Mouse (Mus musculus) heart, embryonic 14.5 days (tissue): ENCODE results near the gene Sike1. TPM values are rescaled to one million over a fixed set of nuclear protein-coding genes. Genes with fewer than 3 reads are reported as not detected.

ENCODE experiments used
- polyA plus RNA-seq: library from polyadenylated mRNA; unstranded; fragments of >200 nt; fragmentation: Nextera tagmentation; extraction: Ambion mirVana; gene quantifications from 2 replicates; pipeline ENCODE4 v1.2.1, GENCODE M21; 2014

Gene Sike1
- polyA plus RNA-seq, 1 experiment from 2014 or later = 80.6 TPM

Other genes starting within 250 kb of the Sike1 start
- gene Tshb, start 213.0 kb upstream of the Sike1 start, polyA plus RNA-seq = 0.15 and 0.49 TPM in 2 replicates
- gene Sycp1, start 59.6 kb upstream of the Sike1 start, polyA plus RNA-seq = not detected in 2 replicates
- gene Nr1h5, start 31.6 kb upstream of the Sike1 start, polyA plus RNA-seq = not detected in 2 replicates
- gene Csde1, start 24.7 kb downstream of the Sike1 start, polyA plus RNA-seq = 349 and 364 TPM in 2 replicates
- gene Nras, start 62.6 kb downstream of the Sike1 start, polyA plus RNA-seq = 88.5 and 97.6 TPM in 2 replicates
- gene Ampd1, start 78.3 kb downstream of the Sike1 start, polyA plus RNA-seq = 0.09 and 0.30 TPM in 2 replicates
- gene Dennd2c, start 106.9 kb downstream of the Sike1 start, polyA plus RNA-seq = 3.1 and 3.4 TPM in 2 replicates
- gene Bcas2, start 175.9 kb downstream of the Sike1 start, polyA plus RNA-seq = 110 and 120 TPM in 2 replicates